Mouse (Mus musculus): ENCODE data around the gene Srl. TPM values are rescaled to one million over a fixed set of nuclear protein-coding genes. Genes with fewer than 3 reads are reported as not detected.

The Srl gene
- total and polyA plus RNA-seq, 3 experiments = 14.6 to 15.3 TPM; not detected in 1

DNA sequence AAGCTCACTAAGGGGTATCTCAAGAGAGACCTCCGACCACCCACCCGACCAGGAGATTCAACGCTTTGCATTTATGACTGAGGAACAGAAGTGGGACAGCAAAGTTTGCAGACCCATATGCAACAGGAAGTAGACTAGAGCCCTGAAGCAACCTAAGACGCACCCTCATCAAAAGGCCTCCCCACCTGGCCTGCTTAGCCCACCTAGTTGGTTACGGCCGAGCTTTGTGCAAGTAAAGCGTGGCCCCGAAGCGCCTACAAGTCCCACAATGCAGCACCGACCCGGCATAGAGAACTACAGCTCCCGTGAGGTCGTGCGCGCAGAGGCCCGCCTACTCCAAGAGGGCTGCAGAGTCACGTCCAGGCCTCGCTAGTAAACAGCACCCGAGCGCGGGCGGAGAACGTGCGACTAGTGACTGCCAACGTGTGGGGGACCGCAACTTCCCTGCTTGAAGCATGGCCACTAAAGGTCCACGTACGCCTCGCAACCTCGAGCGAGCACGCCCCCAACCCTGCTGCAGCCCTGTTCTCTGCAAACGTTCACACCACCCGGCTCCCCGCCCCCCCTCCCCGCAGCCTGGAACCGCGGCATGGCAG, 16.9 kb upstream of the Srl start:
- H3K79me2 ChIP-seq (ENCODE audit: control insufficient read depth, insufficient read depth, low read length, poor library complexity) = peaks cover 47% of the 10 kb centered on the region
- H3K9ac ChIP-seq (ENCODE audit: control insufficient read depth, low read depth, low read length, poor library complexity, severe bottlenecking) = peak overlapping the region; percentile 95
- H3K4me1 ChIP-seq (ENCODE audit: control insufficient read depth in 1 of 2, insufficient read depth in 2 of 2, low read length in 2 of 2) = peaks cover 2 to 27% of the 10 kb centered on the region in 2 experiments; a peak in 3 of 4 replicates
- H3K27ac ChIP-seq (ENCODE audit: control insufficient read depth, low read depth, low read length) = peak overlapping the region; percentile 67
- H3K36me3 ChIP-seq (ENCODE audit: control insufficient read depth in 1 of 2, insufficient read depth in 2 of 2, low read length in 2 of 2) = peaks cover 0 to 28% of the 10 kb centered on the region in 2 experiments; a peak in 2 of 4 replicates
- H3K4me3 ChIP-seq (ENCODE audit: control insufficient read depth in 1 of 2, insufficient read depth in 1 of 2, low read depth in 2 of 2, low read length in 2 of 2) = peak overlapping the region; percentile 65 to 77
- no peaks in the 10 kb centered on the region for H3K27me3 ChIP-seq (ENCODE audit: control insufficient read depth in 1 of 2, insufficient read depth in 2 of 2, low read length in 2 of 2)
- DNase-seq (ENCODE audit: low read depth, low spot score) = peak; percentile 96
- no peaks in the 10 kb centered on the region for H3K9me3 ChIP-seq (replicated peaks; ENCODE audit: insufficient read depth, low read length)
- TF ChIP-seq JUND (IDR thresholded peaks at IDR 0.05; ENCODE audit: low read depth, low read length) (no peak), MEF2A (IDR thresholded peaks at IDR 0.05; ENCODE audit: extremely low read depth, insufficient replicate concordance, low read depth, low read length, poor library complexity, severe bottlenecking) (0 out of 2 replicates have a peak, but pooled peaks have one; percentile 1), EP300 (IDR thresholded peaks at IDR 0.05; ENCODE audit: low read depth in 1 of 2, low read length in 2 of 2) (no peak), POLR2AphosphoS5 (IDR thresholded peaks at IDR 0.05; ENCODE audit: borderline replicate concordance, low read depth, low read length) (no peak), ETS1 (IDR thresholded peaks at IDR 0.05; ENCODE audit: low read depth, low read length) (no peak; the same call in 1 of the 2 replicates), TBP (IDR thresholded peaks at IDR 0.05; ENCODE audit: low read depth, low read length) (peak; percentile 86), ZNF384 (IDR thresholded peaks at IDR 0.05; ENCODE audit: low read depth, low read length) (no peak), CHD2 (IDR thresholded peaks at IDR 0.05; ENCODE audit: low read length) (no peak), MAFK (IDR thresholded peaks at IDR 0.05; ENCODE audit: borderline replicate concordance, low read depth, low read length) (0 out of 2 replicates have a peak, but pooled peaks have one; percentile 0), BHLHE40 (IDR thresholded peaks at IDR 0.05; ENCODE audit: borderline replicate concordance, low read depth, low read length) (no peak; the same call in 1 of the 2 replicates), MYB (IDR thresholded peaks at IDR 0.05; ENCODE audit: low read depth, low read length) (no peak), MAZ (IDR thresholded peaks at IDR 0.05; ENCODE audit: low read depth, low read length) (peak; percentile 63; the same call in 1 of the 2 replicates), CTCF (IDR thresholded peaks at IDR 0.05 in 2 of 3, conservative IDR thresholded peaks at IDR 0.05 in 1 of 3; ENCODE audit: control insufficient read depth in 1 of 3, insufficient read depth in 1 of 3, low read depth in 2 of 3, low read length in 3 of 3, poor library complexity in 1 of 3, severe bottlenecking in 1 of 3) (no peak), USF1 (IDR thresholded peaks at IDR 0.05; ENCODE audit: low read depth, low read length) (no peak), NRF1 (IDR thresholded peaks at IDR 0.05; ENCODE audit: insufficient read depth, low read depth, low read length, poor library complexity, severe bottlenecking) (no peak), USF2 (IDR thresholded peaks at IDR 0.05; ENCODE audit: borderline replicate concordance in 1 of 2, insufficient read depth in 1 of 2, low read depth in 1 of 2, low read length in 2 of 2) (no peak), UBTF (IDR thresholded peaks at IDR 0.05; ENCODE audit: borderline replicate concordance, insufficient read depth, low read depth, low read length) (no peak), ELF1 (IDR thresholded peaks at IDR 0.05; ENCODE audit: low read depth, low read length) (no peak), ZKSCAN1 (IDR thresholded peaks at IDR 0.05; ENCODE audit: low read depth, low read length) (no peak), E2F4 (IDR thresholded peaks at IDR 0.05; ENCODE audit: borderline replicate concordance, low read depth, low read length) (no peak), ZC3H11A (IDR thresholded peaks at IDR 0.05; ENCODE audit: low read depth, low read length) (no peak), GATA1 (IDR thresholded peaks at IDR 0.05; ENCODE audit: low read depth, low read length) (no peak), CHD1 (IDR thresholded peaks at IDR 0.05; ENCODE audit: low read depth, low read length) (no peak), TAL1 (IDR thresholded peaks at IDR 0.05; ENCODE audit: low read length) (no peak), MXI1 (IDR thresholded peaks at IDR 0.05; ENCODE audit: low read depth, low read length) (no peak), POLR2A (IDR thresholded peaks at IDR 0.05; ENCODE audit: control insufficient read depth in 1 of 2, insufficient read depth in 1 of 2, low read depth in 1 of 2, low read length in 2 of 2, poor library complexity in 1 of 2) (peak; percentile 60 to 83), SMC3 (IDR thresholded peaks at IDR 0.05; ENCODE audit: low read depth, low read length) (no peak), RCOR1 (IDR thresholded peaks at IDR 0.05; ENCODE audit: low read depth, low read length) (no peak), MAX (IDR thresholded peaks at IDR 0.05; ENCODE audit: low read length) (peak; percentile 48), TCF12 (IDR thresholded peaks at IDR 0.05; ENCODE audit: low read depth, low read length) (0 out of 2 replicates have a peak, but pooled peaks have one; percentile 48), ZMIZ1 (IDR thresholded peaks at IDR 0.05; ENCODE audit: low read depth, low read length) (0 out of 2 replicates have a peak, but pooled peaks have one; percentile 13), MYC (IDR thresholded peaks at IDR 0.05; ENCODE audit: low read depth, low read length) (peak; percentile 58), NELFE (IDR thresholded peaks at IDR 0.05; ENCODE audit: low read depth, low read length) (peak; percentile 85), SIN3A (IDR thresholded peaks at IDR 0.05; ENCODE audit: low read length) (peak; percentile 91), KAT2A (conservative IDR thresholded peaks at IDR 0.05; ENCODE audit: low read depth, low read length) (peak; percentile 86), GABPA (IDR thresholded peaks at IDR 0.05; ENCODE audit: low read depth, low read length) (no peak)

Data from MEL (cell line).